Mouse (Mus musculus) forelimb bud, embryonic 11.5 days (tissue): ENCODE measurements around the gene Vim.
A peak's percentile ranks its signal among the peaks of the same experiment; 100 is the strongest.

Experiments
- DNase-seq: peaks from one replicate; pipeline ENCODE4 v3.0.0-alpha.2; 2012; ENCODE audit warnings: low read depth, low spot score

Vim gene

GRCm38 (mm10) chr2:13573408-13574065, at the start of gene Vim:
Gene Vim, plus strand, starts transcription at chr2:13573927.
- peak; percentile 94 for DNase-seq

- no peak for DNase-seq
These were observed 47.5 kb upstream of the Vim start for GRCm38 (mm10) chr2:13526205-13526604.

GRCm38 (mm10) chr2:13527125-13527524, 46.6 kb upstream of the Vim start:
- no peak for DNase-seq

GRCm38 (mm10) chr2:13527531-13527930, 46.2 kb upstream of the Vim start:
- no peak for DNase-seq

- DNase-seq: no peak
These were observed 44.3 kb upstream of the Vim start for GRCm38 (mm10) chr2:13529253-13529933.

- no peak for DNase-seq
These were observed 43.1 kb upstream of the Vim start for GRCm38 (mm10) chr2:13530639-13531038.

GRCm38 (mm10) chr2:13536747-13537146, 37.0 kb upstream of the Vim start:
- DNase-seq: no peak

GRCm38 (mm10) chr2:13537733-13538132, 36.0 kb upstream of the Vim start:
- no peak for DNase-seq

- DNase-seq: no peak
These were observed 35.5 kb upstream of the Vim start for GRCm38 (mm10) chr2:13538258-13538657.

- DNase-seq: no peak
These were observed 34.9 kb upstream of the Vim start for GRCm38 (mm10) chr2:13538704-13539377.

GRCm38 (mm10) chr2:13539860-13540259, 33.9 kb upstream of the Vim start:
- DNase-seq: no peak

GRCm38 (mm10) chr2:13543519-13544124, 30.1 kb upstream of the Vim start:
- no peak for DNase-seq

- peak; percentile 87 for DNase-seq
These were observed 29.4 kb upstream of the Vim start, which contains the start of gene Trdmt1 for GRCm38 (mm10) chr2:13544193-13544824. Gene Trdmt1, minus strand, starts transcription at chr2:13544668.

GRCm38 (mm10) chr2:13548749-13549148, 25.0 kb upstream of the Vim start:
- DNase-seq: no peak

GRCm38 (mm10) chr2:13553966-13554365, 19.8 kb upstream of the Vim start:
- DNase-seq: no peak

GRCm38 (mm10) chr2:13556239-13556638, 17.5 kb upstream of the Vim start:
- DNase-seq: no peak

GRCm38 (mm10) chr2:13557145-13558030, 16.3 kb upstream of the Vim start:
- no peak for DNase-seq

- DNase-seq: no peak
These were observed 15.0 kb upstream of the Vim start for GRCm38 (mm10) chr2:13558607-13559262.

GRCm38 (mm10) chr2:13559303-13559702, 14.4 kb upstream of the Vim start:
- no peak for DNase-seq

- no peak for DNase-seq
These were observed 14.0 kb upstream of the Vim start for GRCm38 (mm10) chr2:13559729-13560128.
